Mouse (Mus musculus): ENCODE measurements around the gene Cdc25a.
A peak's percentile ranks its signal among the peaks of the same experiment; 100 is the strongest.

GRCm38 (mm10) chr9:109832391-109833087 lies 42.8 kb upstream of the Cdc25a start, which contains the start of gene Nme6:
- no peak for TF ChIP-seq POLR2A (IDR thresholded peaks at IDR 0.05; ENCODE audit: low read depth, low read length)
- peak; percentile 79 for TF ChIP-seq CTCF (conservative IDR thresholded peaks at IDR 0.05; ENCODE audit: insufficient read depth, insufficient read length, low read depth, low read length)

Data from kidney, adult 2 months (tissue).